Comparison of ENCODE assay signal across 26 mouse cellular contexts in genomic region chr11:84251170-84251569, GRCm38 (mm10).
"Had no signal": no experiment of that assay in that cellular context is flagged by ENCODE, and none has a peak within 500 bp of the region (broad histone marks: within the 10 kb centered on the region; RNA-seq: fewer than 3 reads in every experiment).

No protein-coding gene starts in this region.

- H3K9ac ChIP-seq: heart, embryonic 12.5 days; hindbrain, embryonic 12.5 days; hindbrain, embryonic 14.5 days; kidney, embryonic 15.5 days; limb, embryonic 12.5 days had no signal

- H3K4me3 ChIP-seq: gastrocnemius, adult 2 months; heart, embryonic 10.5 days; heart, embryonic 12.5 days; hindbrain, embryonic 10.5 days; hindbrain, embryonic 12.5 days; kidney, embryonic 15.5 days; layer of hippocampus, adult 2 months; left cerebral cortex, adult 2 months; limb, embryonic 10.5 days; limb, embryonic 12.5 days had no signal

- ATAC-seq: hindbrain, embryonic 16.5 days; inflammation-experienced regulatory T-cells, adult 6 months had no signal

- H3K4me1 ChIP-seq: heart, embryonic 10.5 days; heart, embryonic 12.5 days; hindbrain, embryonic 10.5 days; hindbrain, embryonic 12.5 days; kidney, embryonic 15.5 days; limb, embryonic 10.5 days; limb, embryonic 12.5 days had no signal

- H3K27ac ChIP-seq: gastrocnemius, adult 2 months; heart, embryonic 10.5 days; hindbrain, embryonic 10.5 days; hindbrain, embryonic 12.5 days; hindbrain, embryonic 14.5 days; kidney, embryonic 15.5 days; kidney, postnatal 0 days; layer of hippocampus, adult 2 months; left cerebral cortex, adult 2 months; limb, embryonic 10.5 days; limb, embryonic 12.5 days had no signal

- H3K4me2 ChIP-seq: heart, embryonic 12.5 days; hindbrain, embryonic 12.5 days; hindbrain, embryonic 14.5 days; kidney, embryonic 15.5 days; limb, embryonic 12.5 days; liver, embryonic 11.5 days had no signal

- DNase-seq: gastrocnemius, adult 2 months; gastrocnemius, postnatal 10 days; gastrocnemius, postnatal 25 days; heart, adult 18-20 months; heart, postnatal 10 days; heart, postnatal 4 days; kidney, adult 11 months; kidney, adult 2 months; kidney, adult 9 months; kidney, postnatal 14 days; kidney, postnatal 36 days; liver had no signal

- H3K27me3 ChIP-seq: heart, embryonic 12.5 days; hindbrain, embryonic 12.5 days; kidney, embryonic 15.5 days; limb, embryonic 12.5 days had no signal

- H3K9me3 ChIP-seq: heart, embryonic 10.5 days; heart, embryonic 12.5 days; hindbrain, embryonic 10.5 days; hindbrain, embryonic 12.5 days; kidney, embryonic 15.5 days; limb, embryonic 10.5 days; limb, embryonic 12.5 days had no signal
